Mouse (Mus musculus): ENCODE results near the gene Map2k4. TPM values are rescaled to one million over a fixed set of nuclear protein-coding genes. Genes with fewer than 3 reads are reported as not detected.
A peak's percentile ranks its signal among the peaks of the same experiment; 100 is the strongest.

The Map2k4 gene
- 10 to 100 TPM; 42.5 to 44.8 TPM for total RNA-seq (2021)

DNA sequence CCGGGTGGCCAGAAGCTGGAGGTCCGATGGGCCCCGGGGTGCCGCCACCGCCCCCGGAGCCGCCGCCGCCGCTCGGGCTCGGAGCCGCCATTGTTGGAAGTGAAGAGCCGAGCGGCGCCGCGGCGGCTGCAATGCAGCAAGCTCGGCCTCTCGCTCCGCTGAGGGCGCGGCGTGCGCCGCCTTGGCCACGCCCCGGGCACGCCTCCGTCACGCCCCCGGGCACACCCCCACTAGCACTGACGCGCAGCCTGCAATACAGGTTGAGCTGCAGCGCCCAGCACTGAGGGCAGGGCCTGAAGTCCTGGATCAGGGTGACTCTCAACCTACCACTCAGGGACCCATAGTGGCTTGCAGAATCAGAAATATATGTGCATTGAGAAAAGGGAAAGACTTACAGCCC, at the start of gene Map2k4:
TSS of gene Map2k4 (minus strand) at position 144 of the 400 bp plus-strand sequence.
- intact Hi-C loops (cut with DNase I), result loop anchor here (1.0 to 5.0 kb wide), 2 partner anchors 19 to 36 kb away; partner anchors contain the start of gene Zkscan6
- DNase-seq, result peak; percentile 92 to 95

DNA sequence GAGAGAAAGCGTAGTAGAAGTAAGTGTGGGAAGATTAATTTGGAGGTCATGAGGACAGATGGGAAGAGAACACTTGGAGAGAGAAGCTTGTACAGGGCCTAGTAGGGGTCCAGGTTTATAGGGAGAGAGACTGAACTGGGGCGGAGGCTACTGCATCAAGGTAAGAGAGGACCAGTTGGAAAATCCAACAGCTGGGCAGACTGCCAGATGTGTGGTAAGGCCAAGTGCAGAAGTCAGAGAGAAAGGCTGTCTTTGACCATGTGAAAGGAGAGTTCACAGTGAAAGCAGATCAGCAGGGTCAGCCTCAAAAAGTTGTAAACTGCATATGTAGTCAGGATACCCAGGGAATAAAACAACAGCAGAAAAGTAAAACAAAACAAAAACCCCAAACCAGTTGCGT, 36.5 kb upstream of the Map2k4 start:
- intact Hi-C loops (cut with DNase I), result loop anchor here (5.0 to 10.0 kb wide), 2 partner anchors 300 to 1048 kb away; no protein-coding TSS in a partner anchor
- no peak for DNase-seq

DNA sequence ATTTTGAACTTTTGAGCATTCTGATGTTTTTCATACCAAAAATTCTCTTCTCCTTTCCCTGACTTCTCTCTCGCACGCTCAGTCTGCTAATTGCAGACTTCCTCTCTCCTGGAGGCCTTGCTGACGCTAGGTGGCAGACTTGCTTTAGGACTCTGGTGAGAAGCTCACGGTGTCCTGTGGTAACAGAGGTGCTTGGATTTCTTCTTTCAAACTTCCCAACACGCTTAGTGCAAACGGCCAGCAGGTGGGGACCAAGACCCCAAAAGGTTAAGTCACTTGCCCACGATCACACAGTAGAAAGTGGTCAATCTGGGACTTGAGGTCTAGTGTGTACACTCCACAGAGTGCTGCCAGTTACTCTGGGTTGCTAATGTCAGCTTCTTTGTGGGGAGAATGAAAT, 32.8 kb upstream of the Map2k4 start:
- DNase-seq, result peak; percentile 53 to 69
- intact Hi-C loops (cut with DNase I), result loop anchor here (5.0 to 10.0 kb wide), 2 partner anchors 304 to 1051 kb away; no protein-coding TSS in a partner anchor

DNA sequence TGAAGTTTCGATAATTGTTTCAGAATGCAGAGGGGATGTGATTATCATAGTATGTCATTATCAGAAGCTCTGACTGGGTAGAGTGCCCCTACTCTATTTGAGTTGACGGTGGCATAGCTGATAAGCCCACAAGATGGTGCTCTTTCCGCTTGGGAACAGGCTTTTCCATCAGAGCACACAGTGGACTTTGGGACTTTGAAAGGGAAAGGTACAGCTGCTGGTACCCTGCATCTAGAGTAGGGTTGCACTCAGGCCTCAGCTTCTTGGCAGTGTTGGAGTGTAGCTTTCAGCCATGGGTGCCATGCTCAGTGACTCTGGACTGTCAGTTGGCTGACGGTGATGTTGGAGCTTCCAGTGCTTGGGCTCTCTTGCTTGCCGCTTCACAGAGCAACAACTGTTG, 32.2 kb upstream of the Map2k4 start:
- DNase-seq, result no peak
- intact Hi-C loops (cut with DNase I), result loop anchor here (5.0 to 10.0 kb wide), 2 partner anchors 305 to 1052 kb away; no protein-coding TSS in a partner anchor

DNA sequence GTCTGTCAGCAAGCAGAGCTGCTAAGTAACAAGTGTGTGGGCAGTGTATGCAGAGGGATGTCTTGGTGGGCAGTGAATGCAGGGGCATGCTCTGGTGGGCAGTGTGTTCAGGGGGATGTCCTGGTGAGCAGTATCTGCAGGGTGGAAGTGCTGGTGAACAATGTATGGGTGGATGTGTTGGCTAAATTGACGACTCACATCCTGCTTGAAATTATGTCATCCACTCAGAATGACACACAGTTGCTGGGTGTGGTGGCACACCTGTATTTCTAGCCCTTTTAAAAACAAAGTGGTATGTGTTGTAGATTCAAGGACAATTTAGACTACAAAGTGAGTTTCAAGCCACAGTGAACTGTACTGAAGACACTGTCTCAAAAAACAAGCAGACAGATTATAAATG, 30.1 kb upstream of the Map2k4 start:
- intact Hi-C loops (cut with DNase I), result no loop called here
- no peak for DNase-seq

DNA sequence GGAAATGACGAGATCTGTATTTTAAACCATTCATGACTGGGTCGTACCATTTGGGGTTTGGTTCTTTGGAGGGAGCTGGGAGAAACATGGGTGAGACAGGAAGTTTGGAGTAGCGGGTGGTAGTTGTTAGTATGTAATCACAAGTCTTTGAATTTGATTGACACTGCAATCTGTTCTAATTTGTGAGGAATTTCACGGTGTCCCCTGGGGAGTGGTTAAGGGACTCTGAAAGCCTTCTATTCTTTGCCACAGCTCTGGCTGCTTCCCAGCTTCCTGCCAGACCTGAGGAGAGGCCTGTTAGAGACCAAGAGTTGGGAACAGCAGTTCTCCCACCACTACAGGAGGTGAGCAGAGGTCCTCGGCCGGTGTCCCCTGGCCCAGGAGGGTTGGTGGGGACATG, 28.1 kb upstream of the Map2k4 start:
- DNase-seq, result no peak
- intact Hi-C loops (cut with DNase I), result no loop called here

DNA sequence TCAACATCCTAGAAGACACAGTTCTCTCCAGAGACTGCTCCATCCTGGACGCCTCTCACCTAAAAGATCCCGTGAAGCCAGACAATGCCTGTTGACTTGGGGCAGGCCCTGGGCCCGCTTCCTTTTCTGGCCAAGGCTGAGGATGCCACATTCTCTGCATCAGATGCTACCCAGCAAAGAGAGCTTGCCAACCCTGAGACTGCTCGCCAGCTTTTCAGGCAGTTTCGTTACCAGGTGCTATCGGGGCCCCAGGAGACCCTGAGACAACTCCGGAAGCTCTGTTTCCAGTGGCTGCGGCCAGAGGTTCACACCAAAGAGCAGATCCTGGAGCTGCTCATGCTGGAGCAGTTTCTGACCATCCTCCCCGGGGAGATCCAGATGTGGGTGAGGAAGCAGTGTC, 26.3 kb upstream of the Map2k4 start:
- no peak for DNase-seq
- intact Hi-C loops (cut with DNase I), result no loop called here

DNA sequence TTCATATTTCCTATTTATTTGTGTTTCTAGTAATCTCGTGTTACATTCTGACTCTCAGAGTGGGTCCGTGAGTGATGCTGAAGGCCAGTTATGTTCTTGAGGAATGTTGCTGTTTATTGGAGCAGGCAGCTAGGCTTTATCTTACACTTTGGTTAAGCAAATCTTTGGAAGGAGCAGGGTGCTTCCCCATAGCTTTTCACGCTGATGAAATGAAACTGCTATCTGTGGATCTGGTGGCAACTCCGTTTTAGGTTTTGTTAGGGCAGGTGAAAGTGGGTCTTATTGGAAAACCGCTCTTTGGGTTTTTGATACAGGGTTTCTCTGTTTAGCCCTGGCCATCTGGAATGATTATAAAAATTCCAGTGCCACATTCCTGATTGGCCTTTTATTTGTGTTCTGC, 24.0 kb upstream of the Map2k4 start:
- no peak for DNase-seq
- intact Hi-C loops (cut with DNase I), result no loop called here

DNA sequence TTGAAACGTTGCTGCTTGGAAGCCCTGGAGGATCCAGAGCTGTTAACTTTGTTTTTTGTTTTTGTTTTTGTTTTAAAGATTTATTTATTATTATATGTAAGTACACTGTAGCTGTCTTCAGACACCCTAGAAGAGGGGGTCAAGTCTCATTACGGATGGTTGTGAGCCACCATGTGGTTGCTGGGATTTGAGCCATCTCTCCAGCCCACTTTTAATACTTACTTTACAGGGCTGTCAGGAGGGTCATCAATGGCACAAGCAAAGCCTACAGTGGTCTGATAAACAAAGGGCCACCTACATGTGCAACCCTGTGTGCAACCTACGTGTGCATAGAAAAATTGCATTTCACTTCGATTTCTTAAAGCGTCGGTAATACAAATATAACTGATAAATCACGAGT, 19.5 kb upstream of the Map2k4 start:
- intact Hi-C loops (cut with DNase I), result loop anchor here (1.0 to 5.0 kb wide), 2 partner anchors 19 to 90 kb away; partner anchors contain the start of gene Map2k4
- DNase-seq, result no peak

DNA sequence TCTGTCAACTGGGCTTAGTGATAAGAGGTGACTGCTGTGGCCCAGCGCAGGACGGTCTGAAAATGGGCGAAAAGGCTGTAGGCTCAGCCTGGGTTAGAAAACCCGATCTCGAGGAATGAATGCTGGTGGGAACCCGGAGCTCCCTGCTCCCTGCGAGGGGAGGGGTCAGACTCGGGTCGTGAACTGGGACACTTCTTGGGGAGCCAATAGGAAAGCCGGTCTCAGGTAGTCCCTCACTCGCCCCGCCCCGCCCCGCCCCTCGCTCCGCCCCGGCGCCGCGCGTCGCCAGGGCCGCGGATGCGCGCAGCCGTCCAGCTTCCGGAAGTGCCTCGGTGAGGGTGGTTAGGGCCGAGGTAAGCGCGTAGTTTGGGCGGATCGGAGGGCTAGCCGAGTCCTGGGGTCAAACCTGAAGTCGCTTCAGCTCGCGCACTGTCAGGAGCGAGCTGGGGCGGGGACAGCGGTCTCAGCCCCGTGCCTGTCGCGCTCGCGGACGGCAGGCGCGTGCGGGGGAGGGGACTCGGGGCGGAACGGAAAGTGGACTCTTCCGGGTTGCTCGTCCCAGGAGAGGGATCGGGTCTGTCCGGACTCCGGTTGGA, 18.9 kb upstream of the Map2k4 start, which contains the start of gene Zkscan6:
TSS of gene Zkscan6 (plus strand) at position 267 of the 596 bp plus-strand sequence.
- intact Hi-C loops (cut with DNase I), result loop anchor here (1.0 to 5.0 kb wide), 2 partner anchors 19 to 90 kb away; partner anchors contain the start of gene Map2k4
- peak; percentile 81 to 86 for DNase-seq

DNA sequence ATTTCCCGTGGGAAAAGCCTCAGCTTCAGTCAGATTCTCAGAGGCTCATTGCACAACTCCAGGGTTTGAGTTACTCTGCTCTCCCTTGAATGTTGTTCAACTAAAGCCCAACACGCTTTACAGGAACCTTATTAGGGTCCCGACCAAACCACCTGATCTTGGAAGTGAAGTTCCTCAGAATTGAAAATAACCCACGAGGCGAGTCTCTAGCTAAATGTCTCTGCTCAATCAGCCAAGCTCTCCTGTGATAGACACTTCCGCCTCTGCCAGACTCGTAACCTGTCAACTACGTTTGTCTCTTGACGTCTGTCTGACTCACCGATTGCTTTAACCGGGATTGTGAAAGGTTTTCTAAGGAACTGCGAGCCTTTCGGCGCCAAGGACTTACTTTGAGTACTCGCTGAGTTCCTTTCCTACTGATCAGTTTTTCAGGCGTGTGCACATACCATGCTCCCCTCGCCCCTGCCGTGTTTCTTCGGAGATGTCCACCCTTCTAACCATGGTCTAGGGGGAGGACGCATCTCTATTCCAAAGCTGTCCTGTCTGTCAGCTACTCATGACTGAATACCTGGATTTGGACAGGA, 18.3 kb upstream of the Map2k4 start:
- no peak for DNase-seq
- intact Hi-C loops (cut with DNase I), result loop anchor here (5.0 kb wide), 1 partner anchor 89 kb away; no protein-coding TSS in a partner anchor

DNA sequence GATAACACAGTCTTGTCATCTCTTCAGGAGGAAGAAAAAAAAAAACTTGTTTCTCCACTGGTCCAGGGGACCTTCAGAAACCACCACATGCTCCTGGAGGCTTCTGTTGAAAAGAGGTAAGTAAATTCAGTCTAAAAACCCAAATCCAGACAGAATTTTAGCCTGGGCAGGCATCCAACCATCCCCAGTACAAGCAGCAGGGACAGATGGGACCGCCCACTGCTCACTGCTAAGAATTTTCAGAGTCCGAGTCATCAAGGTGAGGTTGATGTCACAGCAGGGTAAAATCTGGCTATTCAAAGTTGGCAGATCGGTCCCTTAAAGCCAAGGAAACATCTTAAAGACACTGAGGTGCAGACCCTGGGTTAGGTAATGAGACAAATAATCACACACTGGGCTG, 13.8 kb upstream of the Map2k4 start:
- intact Hi-C loops (cut with DNase I), result no loop called here
- DNase-seq, result no peak

DNA sequence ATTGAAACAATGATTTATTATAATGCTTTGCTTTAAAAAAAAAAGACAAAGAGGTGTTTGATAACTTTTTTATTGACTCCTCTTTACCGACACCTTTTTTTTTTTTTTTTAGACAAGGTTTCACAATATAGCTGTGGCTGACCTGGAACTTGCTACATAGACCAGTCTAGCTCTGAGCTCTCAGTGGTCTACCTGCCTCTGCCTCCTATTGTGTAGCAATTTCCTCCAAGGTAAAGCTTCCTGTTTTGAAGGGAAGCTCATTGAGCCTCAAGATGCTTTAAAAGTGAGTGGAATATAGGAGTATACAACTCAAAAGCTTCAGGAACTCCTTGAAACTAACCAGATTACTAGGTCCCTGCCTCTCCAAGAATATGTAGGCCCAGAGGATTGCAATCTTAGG, 7.8 kb upstream of the Map2k4 start:
- no peak for DNase-seq
- intact Hi-C loops (cut with DNase I), result no loop called here

DNA sequence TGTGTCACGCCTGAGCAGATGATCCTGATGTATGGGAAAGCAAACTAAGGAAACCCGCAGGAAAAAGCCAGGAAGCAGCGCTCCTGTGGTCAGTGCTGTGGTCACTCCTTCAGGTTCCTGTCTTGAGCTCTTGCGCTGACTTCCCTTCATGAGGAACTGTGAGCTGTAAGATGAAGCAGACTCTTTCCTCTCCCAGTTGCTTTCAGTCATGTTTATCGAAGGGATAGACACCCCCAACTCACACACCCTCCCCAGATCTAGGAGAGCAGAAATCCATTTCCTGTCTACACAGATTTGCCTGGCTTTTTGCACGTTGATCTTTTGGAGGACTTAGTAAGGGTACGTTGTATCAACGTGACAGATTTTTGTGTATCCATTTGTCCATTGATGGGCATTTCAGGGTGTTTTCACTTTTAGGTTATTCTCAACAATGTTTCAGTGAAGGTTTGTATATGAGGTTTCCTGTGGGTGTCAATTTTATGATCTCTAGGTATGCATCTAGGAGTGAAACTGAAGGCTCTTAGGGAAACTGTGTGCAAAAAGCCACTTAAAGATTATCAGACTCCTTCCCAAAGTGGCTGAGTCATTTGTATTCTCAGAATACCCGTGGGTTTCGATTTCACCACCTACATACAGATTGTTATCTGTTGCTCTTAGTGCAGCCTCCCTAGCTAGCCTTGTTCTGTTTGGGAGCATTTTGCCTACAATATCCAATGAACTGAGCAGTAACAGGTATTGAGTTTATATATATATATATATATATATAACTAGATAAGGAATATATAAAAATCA, 6.5 kb upstream of the Map2k4 start:
- intact Hi-C loops (cut with DNase I), result no loop called here
- DNase-seq, result no peak

DNA sequence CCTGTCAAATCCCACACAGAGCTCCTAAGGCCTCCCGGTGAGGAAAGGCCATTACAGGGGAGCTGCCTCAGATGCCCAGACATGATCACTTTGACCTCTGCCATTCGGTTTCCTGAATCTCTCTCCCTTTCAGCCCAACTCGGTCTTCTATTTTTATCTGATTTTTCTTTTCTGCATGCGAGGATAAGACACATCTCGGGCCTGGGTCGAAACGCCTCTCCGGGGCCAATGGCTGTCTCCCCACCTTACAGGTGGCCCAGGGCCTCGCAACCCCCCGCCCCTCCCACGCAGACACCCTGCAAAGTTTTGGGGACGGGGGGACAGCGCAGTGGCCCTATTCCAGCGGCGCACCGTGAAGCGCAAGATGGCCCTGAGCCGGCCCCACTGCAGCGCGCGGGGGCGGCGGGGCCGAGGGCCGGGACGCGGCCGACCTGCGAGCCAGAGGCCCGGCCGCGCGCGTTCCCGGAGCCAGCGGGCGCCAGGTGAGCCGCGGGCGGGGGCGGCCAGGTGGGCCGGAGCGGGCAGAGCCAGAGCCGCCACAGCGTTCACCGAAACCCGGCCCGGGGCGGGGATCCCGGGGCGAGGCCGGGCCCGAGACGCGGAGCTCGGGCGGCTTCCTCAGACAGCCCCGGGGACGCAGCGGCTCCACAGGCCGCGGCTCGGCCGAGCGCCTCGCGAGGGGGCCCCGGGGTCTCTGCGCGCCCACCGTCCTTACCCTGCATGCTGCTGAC, 511 bp downstream of the Map2k4 start:
- no peak for DNase-seq
- intact Hi-C loops (cut with DNase I), result loop anchor here (1.0 to 5.0 kb wide), 2 partner anchors 20 to 35 kb away; partner anchors contain the start of gene Zkscan6

DNA sequence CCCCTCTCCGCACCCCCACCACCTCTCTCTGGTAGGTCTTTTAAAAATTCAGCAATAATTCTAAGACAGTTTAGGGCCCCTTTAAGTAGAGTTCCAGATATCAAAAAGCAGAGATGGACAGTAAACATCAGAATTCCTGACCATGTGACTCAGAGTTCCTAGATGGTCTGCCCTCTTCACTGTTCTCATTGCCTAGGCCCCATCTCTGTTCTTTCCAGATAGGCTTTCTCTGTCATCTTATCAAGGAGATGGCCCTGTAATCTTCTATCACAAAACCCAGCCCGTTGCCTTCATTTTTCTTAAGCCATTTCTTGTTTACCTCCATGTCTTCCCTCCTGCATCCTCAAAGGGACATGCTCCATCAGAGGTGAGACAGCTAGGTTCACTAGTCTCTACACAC, 1.9 kb downstream of the Map2k4 start:
- intact Hi-C loops (cut with DNase I), result loop anchor here (5.0 kb wide), 1 partner anchor 34 kb away; no protein-coding TSS in a partner anchor
- DNase-seq, result no peak

DNA sequence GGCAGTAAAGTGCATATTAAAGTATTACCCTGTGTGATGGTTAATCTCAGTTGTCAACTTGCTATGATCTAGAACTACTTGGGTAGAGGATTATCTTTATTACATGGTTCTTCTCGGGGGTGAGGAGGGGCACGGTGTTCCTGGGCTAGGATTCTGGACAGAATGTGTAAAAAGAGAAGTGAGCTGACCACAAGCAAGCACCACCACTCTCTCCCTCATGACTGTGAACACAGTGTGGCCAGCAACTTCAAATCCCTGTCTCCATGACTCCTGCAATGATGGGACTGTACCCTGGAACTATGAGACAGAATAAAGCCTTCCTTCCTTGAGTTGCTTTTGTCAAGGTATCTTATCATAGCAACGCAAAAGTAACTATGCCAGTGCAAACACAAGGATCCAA, 6.5 kb downstream of the Map2k4 start:
- DNase-seq, result no peak
- intact Hi-C loops (cut with DNase I), result no loop called here

DNA sequence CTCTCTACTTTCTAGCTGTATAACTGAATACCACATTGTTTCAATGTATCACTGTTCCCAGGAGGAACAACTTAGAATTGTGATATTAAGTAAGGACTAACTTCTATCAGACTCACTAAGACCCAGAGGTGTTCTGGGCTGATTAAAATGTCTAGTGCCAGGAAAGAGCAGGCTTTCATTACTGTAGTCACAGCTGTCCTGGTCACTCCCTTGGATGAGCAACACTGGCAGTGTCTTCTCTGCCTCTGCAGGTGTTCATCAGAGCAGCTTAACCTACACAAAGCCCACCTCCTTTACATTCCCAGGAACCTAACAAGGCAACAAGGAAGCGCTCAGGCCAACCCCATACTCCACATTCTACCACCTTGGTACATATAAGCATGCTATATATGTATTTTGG, 8.5 kb downstream of the Map2k4 start:
- DNase-seq, result no peak
- intact Hi-C loops (cut with DNase I), result no loop called here

DNA sequence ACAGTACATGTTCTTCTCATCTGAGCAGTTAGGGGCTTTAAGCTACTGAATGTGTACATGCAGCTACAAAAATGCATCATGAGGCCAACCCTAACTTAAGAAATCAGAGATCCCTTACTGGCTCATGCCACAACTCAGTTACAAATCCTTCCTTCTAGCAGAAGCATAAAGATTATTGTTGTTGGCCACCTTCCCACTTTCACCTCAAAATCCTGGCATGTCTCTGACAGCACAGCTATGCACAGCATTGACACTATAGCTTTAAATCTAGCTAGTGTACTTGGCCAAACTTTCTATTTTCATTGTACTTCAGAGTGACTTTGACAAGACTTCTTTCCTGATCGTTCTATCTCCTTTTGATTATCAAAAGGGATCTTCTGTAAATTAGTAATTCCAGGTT, 9.0 kb downstream of the Map2k4 start:
- intact Hi-C loops (cut with DNase I), result no loop called here
- DNase-seq, result no peak

DNA sequence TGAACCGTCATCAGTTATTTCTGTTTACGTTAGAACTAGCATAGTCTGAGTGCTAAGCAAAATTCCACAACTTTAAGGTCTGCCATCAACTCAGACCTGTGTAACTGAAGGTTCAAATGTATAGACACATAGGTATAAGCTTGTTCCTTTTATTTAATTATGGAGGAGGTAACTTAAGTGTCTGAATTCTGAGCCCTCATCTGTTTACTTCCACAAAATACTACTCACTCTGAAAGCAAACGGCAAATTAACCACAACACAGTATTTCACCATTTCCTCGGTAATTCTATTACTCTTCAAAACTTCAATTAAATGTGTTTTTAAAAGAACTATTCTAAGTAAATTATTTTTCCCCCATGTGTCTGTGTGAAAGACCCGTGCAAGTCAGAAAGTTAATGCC, 10.3 kb downstream of the Map2k4 start:
- no peak for DNase-seq
- intact Hi-C loops (cut with DNase I), result no loop called here
